Mouse (Mus musculus) CD4-positive, CD25-positive, alpha-beta regulatory T cell (primary cell): ENCODE measurements around the gene Olfr60. TPM values are rescaled to one million over a fixed set of nuclear protein-coding genes. Genes with fewer than 3 reads are reported as not detected.

Experiments used
- polyA plus RNA-seq: library from polyadenylated mRNA; unstranded; fragments of 100-300 nt; shearing (Covaris generic); gene quantifications from one replicate; pipeline ENCODE4 v1.2.1, GENCODE M21; 2017

Gene Olfr60
- not detected for polyA plus RNA-seq

DNA sequence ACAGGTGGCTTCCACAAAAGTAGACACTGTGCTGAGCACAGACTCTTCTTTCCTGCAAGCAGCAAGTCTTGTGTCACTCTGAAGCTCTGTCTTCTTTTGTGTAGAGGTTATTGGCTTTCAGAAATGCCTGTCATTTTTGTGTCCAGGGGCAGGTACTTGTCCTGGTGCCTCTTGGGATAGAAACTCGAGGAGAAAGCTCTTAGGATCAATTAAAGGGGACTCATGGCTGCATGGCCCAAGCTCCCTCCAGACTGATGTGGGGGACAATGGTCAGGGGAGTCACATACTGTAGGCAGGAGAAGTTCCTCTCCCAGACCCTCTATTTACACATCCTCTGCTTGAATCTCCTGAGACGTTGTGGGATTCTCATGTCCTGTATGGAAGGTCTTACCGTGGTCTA lies at the start of gene Olfr60:
TSS of gene Olfr60 (minus strand) at position 101 of the 400 bp plus-strand sequence.

DNA sequence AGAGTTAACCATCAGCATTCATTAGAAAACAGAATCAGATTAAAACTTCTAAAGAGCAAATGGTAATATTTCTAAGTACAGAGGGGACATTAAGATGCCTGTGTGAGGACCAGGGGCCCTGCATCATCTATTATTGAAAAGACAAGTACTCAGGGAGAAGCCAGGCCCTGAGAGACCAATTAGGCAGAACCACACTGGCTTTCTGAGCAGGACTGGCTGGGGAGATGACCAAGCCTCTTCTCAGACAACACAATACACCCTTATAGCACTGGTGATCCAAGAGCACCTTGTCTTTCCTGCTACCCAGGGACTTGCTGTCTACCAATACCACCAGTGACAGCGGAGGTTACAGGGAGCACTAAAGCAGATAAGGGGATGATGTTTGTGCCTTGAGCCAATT lies 41.3 kb upstream of the Olfr60 start, which contains the start of gene Olfr531:
TSS of gene Olfr531 (minus strand) at position 101 of the 400 bp plus-strand sequence.

DNA sequence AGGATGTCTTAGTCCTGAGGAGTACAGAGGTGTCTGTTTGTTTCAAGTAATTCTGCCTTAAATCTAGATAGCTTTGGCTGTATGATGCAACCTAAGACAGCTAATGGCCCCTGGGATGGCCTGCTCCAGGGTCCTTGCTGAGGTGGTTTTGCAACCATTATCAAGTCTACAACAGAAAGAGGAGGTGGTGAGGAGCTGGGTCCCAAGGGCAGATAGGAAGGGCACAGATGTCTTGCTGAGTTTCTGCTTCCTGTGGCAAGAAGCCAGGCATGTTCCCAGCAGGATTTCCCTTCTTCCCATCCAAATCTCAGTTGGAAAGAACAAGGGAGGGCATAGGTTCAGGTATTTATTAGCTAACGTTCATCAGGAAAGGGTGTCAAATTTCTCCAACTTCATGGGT lies 14.8 kb upstream of the Olfr60 start, which contains the start of gene Olfr530:
TSS of gene Olfr530 (minus strand) at position 101 of the 400 bp plus-strand sequence.

DNA sequence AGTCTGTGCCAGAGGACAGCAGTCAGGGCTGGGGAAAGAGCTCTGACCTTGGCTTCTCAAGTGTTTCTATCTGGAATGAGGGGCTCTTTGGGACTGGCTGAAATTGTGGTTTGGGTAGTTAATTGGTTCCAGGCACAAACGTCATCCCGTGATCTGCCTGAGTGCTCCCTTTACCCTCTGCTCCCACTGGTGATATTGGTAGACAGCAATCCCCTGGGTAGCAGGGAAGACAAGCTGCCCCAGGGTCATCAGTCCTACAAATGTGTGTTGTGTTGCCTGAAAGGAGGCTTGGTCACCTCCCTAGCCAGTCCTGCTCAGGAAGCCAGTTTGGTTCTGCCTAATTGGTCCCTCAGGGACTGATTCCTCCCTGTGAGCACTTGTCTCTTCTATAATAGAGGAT lies 27.8 kb downstream of the Olfr60 start, which contains the start of gene Olfr527:
TSS of gene Olfr527 (plus strand) at position 301 of the 400 bp plus-strand sequence.

DNA sequence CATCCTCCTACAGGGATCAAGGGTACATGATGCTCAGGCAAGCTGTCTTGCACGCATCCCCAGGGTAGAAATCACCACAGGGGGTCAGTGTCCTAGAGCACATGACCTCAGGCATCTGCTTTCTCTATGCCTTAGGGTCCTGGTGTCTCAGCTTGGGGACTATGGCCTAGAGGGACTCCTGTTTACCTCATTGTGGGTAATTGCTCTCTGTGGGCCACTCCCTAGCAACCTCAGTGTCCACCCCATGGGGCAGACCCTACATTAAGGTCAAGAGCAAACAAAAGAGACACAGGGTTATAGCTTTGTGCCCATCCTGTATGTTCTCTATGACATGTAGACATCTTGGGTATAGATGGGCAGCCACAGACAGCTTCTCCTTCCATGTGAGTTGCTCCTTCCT lies 40.9 kb downstream of the Olfr60 start, which contains the start of gene Olfr525:
TSS of gene Olfr525 (plus strand) at position 301 of the 400 bp plus-strand sequence.

Other genes with a start within 250 kb of the Olfr60 start
- gene Paox, start 245.9 kb downstream of the Olfr60 start, polyA plus RNA-seq = 7.2 TPM
- gene Echs1, start 245.2 kb downstream of the Olfr60 start, polyA plus RNA-seq = 63.4 TPM
- gene Mtg1, start 224.1 kb downstream of the Olfr60 start, polyA plus RNA-seq = 37.2 TPM
- not detected for gene Sprn, start 206.8 kb downstream of the Olfr60 start, polyA plus RNA-seq
- 0.06 TPM for gene Olfr522, start 196.9 kb downstream of the Olfr60 start, polyA plus RNA-seq
- 0.06 TPM for gene Olfr523, start 188.5 kb downstream of the Olfr60 start, polyA plus RNA-seq
- not detected for gene Olfr524, start 155.7 kb downstream of the Olfr60 start, polyA plus RNA-seq
- gene Cd163l1, start 143.4 kb downstream of the Olfr60 start, polyA plus RNA-seq = 0.08 TPM
- gene 5830411N06Rik, start 114.4 kb downstream of the Olfr60 start, polyA plus RNA-seq = 0.17 TPM
- not detected for gene Olfr525, start 40.8 kb downstream of the Olfr60 start, polyA plus RNA-seq
- not detected for gene Olfr527, start 27.7 kb downstream of the Olfr60 start, polyA plus RNA-seq
- 0.12 TPM for gene Olfr530, start 14.7 kb upstream of the Olfr60 start, polyA plus RNA-seq
- gene Olfr531, start 41.2 kb upstream of the Olfr60 start, polyA plus RNA-seq = not detected
- 0.07 TPM for gene Olfr532, start 60.0 kb upstream of the Olfr60 start, polyA plus RNA-seq
- gene Olfr533, start 101.7 kb upstream of the Olfr60 start, polyA plus RNA-seq = not detected
- gene Olfr535, start 122.5 kb upstream of the Olfr60 start, polyA plus RNA-seq = not detected
- not detected for gene Olfr536, start 145.7 kb upstream of the Olfr60 start, polyA plus RNA-seq
- not detected for gene Olfr538, start 206.2 kb upstream of the Olfr60 start, polyA plus RNA-seq
- 0.04 TPM for gene Olfr46, start 239.6 kb upstream of the Olfr60 start, polyA plus RNA-seq